Mouse (Mus musculus) megakaryocyte-erythroid progenitor cell, adult 5-6 weeks (primary cell): Measurements from ENCODE around the gene Grik4. TPM values are rescaled to one million over a fixed set of nuclear protein-coding genes. Genes with fewer than 3 reads are reported as not detected.

ENCODE experiments used
- ATAC-seq: replicated peaks from 2 replicates; pipeline ENCODE4 v1.8.0; 2016; ENCODE audit warnings: mild to moderate bottlenecking, inconsistent platforms; ENCODE audit not compliant: severe bottlenecking, poor library complexity, low FRiP score, low TSS enrichment
- total RNA-seq, 2 experiments: library from RNA; stranded (forward) in 1 of 2; stranded (reverse) in 1 of 2; fragments of 200-1000, 215-1000 nt in 1 of 2; fragments of >200 nt in 1 of 2; fragmentation: Nextera tagmentation in 1 of 2; gene quantifications; 2 replicates each; pipeline ENCODE4 v1.2.3; 2014 to 2017

Grik4 gene
- total RNA-seq, 2 experiments from 2014 or later = not detected

DNA sequence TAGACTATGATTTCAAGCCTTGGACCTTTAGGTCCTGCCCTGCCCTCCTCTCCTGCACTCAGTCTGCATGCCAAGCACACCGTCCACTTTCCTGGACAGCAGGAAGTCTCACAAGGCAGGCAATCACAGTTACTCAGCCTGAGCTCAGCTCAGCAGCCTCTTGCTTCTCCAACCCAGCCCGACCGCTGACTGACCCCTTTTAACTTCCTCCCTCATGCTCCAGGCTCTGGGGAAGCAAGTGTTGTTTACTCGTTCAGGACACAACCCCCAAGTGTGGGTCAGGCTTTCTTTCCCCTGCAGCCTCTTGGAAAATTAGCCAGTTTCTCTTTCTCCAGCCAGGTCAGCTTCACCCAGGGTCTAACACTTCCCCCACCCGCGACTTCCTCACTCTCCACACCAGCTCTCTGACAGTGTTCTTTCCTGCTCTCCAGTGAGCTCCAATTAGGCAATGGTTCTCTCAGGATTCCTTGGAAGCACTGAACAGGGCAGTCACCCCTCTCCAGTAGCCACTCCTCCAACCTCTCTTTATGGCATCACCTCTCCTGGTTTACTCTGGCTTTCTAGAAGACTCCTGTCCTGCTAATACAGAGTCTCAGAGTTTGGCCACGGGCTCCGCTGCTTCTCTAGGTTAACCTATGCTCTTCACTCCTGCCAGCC is 35.5 kb downstream of the Grik4 start:
- no peak for ATAC-seq

GRCm38 (mm10) chr9:42906995-42907394 is 37.3 kb downstream of the Grik4 start:
- ATAC-seq = no peak

DNA sequence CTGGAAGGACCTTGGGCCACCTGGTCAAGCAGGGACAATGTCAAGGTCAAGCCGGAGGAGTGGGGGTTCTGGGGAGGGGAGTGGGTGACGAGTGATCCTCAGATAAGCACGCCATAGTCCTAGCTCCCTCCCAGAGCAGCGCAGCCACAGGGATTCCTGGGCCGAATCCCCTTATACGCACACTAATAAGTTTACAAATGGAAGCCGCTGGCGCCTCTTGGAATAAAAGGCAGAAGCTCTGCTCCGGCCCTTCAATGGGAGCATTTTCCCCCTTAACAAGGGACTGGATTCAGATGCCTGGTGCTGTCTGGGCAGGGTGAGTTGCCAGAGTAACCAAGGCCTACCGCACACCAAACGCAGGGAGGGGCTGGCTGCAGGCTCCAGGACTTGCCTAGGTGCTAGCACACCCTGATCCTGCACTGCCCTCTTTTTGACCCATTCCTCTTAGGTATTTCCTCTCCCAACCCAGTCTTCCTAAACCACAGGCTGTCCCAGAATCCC is 46.2 kb downstream of the Grik4 start:
- no peak for ATAC-seq

- ATAC-seq = no peak
These were observed 46.8 kb downstream of the Grik4 start for GRCm38 (mm10) chr9:42897361-42898051.

DNA sequence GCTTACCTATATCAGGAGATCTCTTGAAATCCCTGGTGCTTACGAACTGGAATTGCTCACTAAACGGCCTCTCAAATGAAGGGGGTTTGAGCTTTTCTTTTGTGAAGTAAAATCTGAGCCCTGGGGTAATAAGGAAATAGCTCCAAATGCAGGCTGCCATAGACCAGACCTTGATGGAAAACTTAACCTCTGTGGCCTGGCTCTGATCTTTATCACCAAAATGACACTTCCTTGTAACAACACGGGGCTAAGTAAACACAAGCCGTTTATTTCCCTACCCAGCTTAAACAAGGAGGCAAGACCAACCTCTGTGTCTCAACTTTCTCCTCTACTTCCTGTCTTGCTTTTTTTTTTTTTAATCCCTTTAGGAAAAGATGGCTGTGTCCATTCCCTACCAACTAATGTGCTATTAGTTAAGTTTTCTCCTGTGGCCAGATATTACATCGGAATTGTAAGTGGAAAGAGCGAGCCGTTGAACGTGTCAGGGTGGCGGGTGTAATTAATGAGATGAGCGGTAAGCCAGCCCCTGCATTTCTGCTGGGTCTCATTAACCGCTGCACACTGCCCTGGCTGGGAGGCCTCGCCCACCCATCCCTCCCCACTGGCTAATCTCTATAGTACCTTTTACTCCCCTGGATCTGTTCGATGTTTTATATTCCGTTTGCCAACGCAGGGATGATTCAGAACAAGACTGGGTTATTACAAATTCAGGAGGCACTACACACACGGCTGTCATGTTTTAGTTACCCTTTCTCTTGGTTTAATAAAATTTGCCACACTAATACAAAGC is 47.7 kb downstream of the Grik4 start:
- no peak for ATAC-seq

DNA sequence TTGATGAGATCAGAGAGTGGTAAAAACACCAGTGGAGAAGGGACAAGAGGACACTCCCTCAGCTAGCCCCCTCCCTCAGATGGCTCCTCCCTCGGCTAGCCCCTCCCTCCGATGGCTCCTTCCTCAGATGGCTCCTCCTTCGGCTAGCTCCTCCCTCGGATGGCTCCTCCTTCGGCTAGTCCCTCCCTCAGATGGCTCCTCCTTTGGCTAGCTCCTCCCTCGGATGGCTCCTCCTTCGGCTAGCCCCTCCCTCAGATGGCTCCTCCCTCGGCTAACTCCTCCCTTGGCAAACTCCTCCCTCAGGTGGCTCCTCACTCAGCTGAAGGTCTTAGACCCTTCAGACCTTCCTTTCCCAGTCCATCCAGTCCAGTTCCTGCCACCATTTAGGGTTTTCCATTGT is 51.5 kb downstream of the Grik4 start:
- ATAC-seq = 0 out of 2 replicates have a peak, but pooled peaks have one; percentile 14

DNA sequence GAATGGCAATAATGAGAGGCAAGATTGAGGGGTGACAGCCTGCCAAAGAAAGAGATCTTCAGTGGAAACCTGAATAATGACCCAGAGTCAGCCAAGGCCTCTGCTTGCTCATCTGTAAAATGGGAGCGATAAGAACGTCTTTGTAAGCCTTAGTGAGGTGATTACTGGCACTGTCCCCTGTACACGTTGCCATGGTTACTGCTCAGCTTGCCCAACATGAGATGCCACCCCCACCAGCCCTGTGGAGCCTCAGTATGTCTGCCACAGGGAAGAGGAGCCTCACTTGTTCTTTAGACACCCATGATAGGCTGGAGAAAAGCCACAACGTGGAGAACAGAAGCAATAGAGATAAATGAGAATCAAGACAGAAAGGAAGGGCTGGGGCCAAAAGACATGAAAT is 56.4 kb downstream of the Grik4 start:
- no peak for ATAC-seq

DNA sequence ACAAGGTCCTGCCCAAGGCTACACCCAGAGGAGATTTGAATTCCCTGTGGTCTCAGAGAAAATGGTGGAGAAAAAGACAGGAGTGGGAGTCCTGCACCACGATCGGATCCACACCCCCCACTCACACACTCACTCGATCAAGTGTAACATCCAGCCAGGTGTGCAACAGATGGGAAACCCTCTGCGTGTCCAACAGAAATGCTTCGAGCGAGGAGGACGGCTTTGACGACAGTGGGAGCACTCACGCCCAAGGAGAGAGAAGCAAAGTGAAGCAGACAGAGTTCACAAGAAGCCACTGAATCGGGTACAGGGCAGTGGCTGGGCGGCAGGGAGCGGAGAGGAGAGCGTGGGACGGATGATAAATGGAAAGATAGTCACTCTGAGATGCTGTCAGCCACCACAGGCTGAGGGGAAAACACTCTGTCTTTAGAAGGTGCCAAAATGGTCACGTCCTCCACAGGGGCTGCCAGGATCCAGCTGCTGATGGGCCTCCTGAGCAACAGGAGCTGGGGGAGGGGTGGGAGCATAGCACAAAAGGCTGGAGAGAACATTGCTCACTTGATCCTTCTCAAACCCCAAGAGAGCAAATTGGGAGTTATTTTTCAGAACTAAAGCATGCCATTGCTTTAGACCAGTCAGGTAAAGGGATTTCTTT is 58.1 kb downstream of the Grik4 start:
- no peak for ATAC-seq

- ATAC-seq = no peak
These were observed 58.7 kb downstream of the Grik4 start for GRCm38 (mm10) chr9:42885566-42885965.

DNA sequence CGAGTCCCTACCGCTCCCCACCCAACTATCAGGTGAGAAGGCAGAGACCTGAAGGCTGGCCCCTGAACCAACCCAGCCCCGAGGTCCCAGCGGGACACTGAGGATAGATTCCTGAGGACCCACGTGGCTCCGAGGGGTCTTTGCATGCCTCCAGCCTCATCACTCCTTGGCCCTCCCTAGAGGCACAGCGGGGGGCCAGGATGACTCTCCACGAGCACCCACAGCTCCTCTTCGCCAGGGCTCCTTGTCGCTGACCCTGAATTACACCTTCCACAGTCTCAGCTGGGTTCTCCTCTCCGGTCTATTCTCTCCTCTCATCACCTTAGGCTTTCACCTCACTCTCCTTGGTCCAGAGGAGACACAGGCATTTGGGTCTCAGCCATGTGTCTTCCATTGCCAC is 59.2 kb downstream of the Grik4 start:
- ATAC-seq = no peak

GRCm38 (mm10) chr9:42883006-42883759 is 61.1 kb downstream of the Grik4 start:
- ATAC-seq = no peak

DNA sequence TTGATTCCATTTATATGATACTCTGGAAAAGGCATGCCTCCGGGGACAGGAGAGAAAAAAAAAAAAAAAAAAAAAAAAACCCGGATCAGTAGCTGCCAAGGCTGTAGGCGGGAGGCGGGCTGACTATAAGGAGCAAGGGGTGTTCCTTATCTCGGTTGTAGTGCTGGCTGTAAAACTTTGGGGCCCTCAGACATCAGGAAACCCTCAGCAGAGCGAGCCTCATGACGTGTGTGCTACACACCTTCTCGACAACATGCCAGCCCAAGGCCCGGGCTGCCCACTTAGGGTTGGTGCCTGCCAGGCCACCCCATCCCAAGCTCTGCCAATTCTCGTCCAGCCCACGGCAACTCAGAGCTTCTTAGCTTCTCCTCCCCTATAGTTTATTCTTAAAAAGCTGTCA is 62.0 kb downstream of the Grik4 start:
- ATAC-seq = 0 out of 2 replicates have a peak, but pooled peaks have one; percentile 37

DNA sequence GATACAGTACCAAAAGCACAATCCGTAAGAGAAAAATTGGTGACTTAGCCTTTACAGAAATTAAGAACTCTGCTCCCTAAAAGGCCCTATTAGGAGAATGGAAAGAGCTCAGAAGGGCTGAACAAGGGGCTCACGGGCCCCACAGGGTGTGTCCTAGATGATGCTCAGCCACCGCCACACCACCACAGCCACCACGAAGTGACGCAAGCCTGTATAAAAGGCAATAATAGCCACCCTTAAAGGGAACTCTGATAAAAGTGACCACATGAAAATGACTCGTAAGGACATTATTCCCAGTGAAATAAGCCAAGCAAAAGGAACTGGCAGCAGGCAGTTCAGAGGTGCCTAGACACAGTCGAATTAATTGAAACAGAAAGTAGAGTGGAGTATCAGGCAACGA is 63.3 kb downstream of the Grik4 start:
- ATAC-seq = no peak

- no peak for ATAC-seq
These were observed 65.9 kb downstream of the Grik4 start for GRCm38 (mm10) chr9:42878401-42878800.

GRCm38 (mm10) chr9:42872885-42873284 is 71.4 kb downstream of the Grik4 start:
- ATAC-seq = no peak

DNA sequence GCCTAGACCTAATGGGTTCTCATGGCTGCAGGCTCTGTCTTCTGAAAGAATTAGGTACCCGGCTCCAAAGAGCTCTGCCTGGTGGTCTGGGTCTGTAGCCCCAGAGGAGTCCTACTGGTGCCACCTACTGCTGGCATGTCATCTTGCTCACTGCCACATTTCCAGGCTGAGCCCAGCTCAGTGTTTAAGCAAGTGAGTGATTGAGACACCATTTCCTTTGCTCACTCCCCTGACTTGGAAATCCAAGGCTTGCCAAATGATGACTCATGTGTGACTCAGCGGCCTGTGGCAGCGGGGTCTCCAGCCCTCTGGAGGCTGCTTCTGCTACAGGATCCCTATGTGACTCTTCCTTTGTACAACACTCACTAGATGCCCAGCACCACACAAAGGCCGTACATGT is 72.6 kb downstream of the Grik4 start:
- ATAC-seq = no peak

DNA sequence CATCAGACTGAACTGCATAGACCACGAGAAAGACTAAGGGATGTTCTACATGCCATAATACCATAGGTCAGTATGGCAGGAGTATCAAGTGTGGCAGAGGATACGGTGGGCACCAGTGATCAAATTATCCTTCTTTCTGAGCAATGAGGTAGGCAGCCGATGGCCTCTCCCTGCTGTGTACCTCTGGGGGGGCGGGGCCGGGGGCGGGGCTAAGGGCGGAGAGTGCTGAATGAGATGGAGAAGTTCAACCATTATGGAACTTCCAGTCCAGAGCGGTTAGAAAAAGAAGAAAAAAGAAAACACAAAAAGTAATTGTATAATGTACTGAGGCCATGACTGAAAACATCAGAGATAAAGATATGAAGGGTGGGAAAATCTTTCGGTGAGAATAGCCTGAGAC is 74.0 kb downstream of the Grik4 start:
- ATAC-seq = no peak

DNA sequence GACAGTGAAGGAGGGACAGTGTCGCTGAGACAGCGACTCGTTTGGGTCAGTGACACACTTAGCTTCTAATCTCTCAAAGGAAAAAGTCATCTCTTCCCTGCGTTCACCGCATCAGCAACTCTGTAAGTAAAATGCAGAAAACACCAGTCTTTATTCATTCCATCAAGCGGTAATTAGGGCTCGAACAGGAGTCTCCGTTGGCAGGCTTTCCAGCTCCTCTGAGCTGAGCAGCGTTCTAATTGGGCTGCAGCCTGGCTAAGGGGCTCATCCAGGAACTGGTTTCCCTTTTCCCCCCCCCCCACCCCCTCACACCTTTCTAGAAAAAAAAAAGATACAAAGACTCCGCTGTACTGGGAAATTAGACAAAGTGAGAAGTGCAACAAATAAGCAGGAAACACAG is 75.8 kb downstream of the Grik4 start:
- ATAC-seq = no peak

- ATAC-seq = no peak
These were observed 77.6 kb downstream of the Grik4 start for GRCm38 (mm10) chr9:42866650-42867049.
